Mouse (Mus musculus) embryo, embryonic 11.5 days (tissue): ENCODE measurements around the gene Ankrd50.

Source experiments
- DNase-seq: peaks from one replicate; pipeline ENCODE4 v3.0.0-alpha.2; 2012; ENCODE audit warnings: low read depth, low spot score

Gene Ankrd50

GRCm38 (mm10) chr3:38484191-38485106 lies at the start of gene Ankrd50:
Gene Ankrd50, minus strand, starts transcription at chr3:38484844.
- DNase-seq, result peak; percentile 95

GRCm38 (mm10) chr3:38534245-38534644 lies 49.6 kb upstream of the Ankrd50 start:
- DNase-seq, result no peak

- DNase-seq, result no peak
Measured at GRCm38 (mm10) chr3:38520426-38520825, 35.8 kb upstream of the Ankrd50 start.

- no peak for DNase-seq
Measured at GRCm38 (mm10) chr3:38519971-38520370, 35.3 kb upstream of the Ankrd50 start.

GRCm38 (mm10) chr3:38503606-38504005 lies 19.0 kb upstream of the Ankrd50 start:
- no peak for DNase-seq

GRCm38 (mm10) chr3:38502156-38502555 lies 17.5 kb upstream of the Ankrd50 start:
- no peak for DNase-seq

- no peak for DNase-seq
Measured at GRCm38 (mm10) chr3:38501739-38502138, 17.1 kb upstream of the Ankrd50 start.

GRCm38 (mm10) chr3:38501316-38501715 lies 16.7 kb upstream of the Ankrd50 start:
- DNase-seq, result no peak

GRCm38 (mm10) chr3:38498561-38498960 lies 13.9 kb upstream of the Ankrd50 start:
- no peak for DNase-seq

GRCm38 (mm10) chr3:38496795-38497385 lies 12.2 kb upstream of the Ankrd50 start:
- DNase-seq, result no peak

- DNase-seq, result no peak
Measured at GRCm38 (mm10) chr3:38491702-38492101, 7.1 kb upstream of the Ankrd50 start.

- DNase-seq, result no peak
Measured at GRCm38 (mm10) chr3:38491236-38491635, 6.6 kb upstream of the Ankrd50 start.

GRCm38 (mm10) chr3:38490720-38491119 lies 6.1 kb upstream of the Ankrd50 start:
- no peak for DNase-seq

GRCm38 (mm10) chr3:38485107-38485545 lies 482 bp upstream of the Ankrd50 start:
- DNase-seq, result no peak

- DNase-seq, result no peak
Measured at GRCm38 (mm10) chr3:38483551-38483950, 1.1 kb downstream of the Ankrd50 start.

- no peak for DNase-seq
Measured at GRCm38 (mm10) chr3:38482749-38483148, 1.9 kb downstream of the Ankrd50 start.

- no peak for DNase-seq
Measured at GRCm38 (mm10) chr3:38481106-38481505, 3.5 kb downstream of the Ankrd50 start.

GRCm38 (mm10) chr3:38477936-38478335 lies 6.7 kb downstream of the Ankrd50 start:
- DNase-seq, result no peak

GRCm38 (mm10) chr3:38475587-38475986 lies 9.1 kb downstream of the Ankrd50 start:
- DNase-seq, result no peak

- no peak for DNase-seq
Measured at GRCm38 (mm10) chr3:38473138-38473537, 11.5 kb downstream of the Ankrd50 start.

GRCm38 (mm10) chr3:38471516-38471915 lies 13.1 kb downstream of the Ankrd50 start:
- no peak for DNase-seq

GRCm38 (mm10) chr3:38468131-38468530 lies 16.5 kb downstream of the Ankrd50 start:
- no peak for DNase-seq

GRCm38 (mm10) chr3:38466880-38467405 lies 17.7 kb downstream of the Ankrd50 start:
- DNase-seq, result no peak
